Mouse (Mus musculus) forebrain, embryonic 11.5 days (tissue): ENCODE data around the gene Lonp2. TPM values are rescaled to one million over a fixed set of nuclear protein-coding genes. Genes with fewer than 3 reads are reported as not detected.

ENCODE experiments used
- ATAC-seq: fragments of 200-750 bp; cut with Nextera tagmentation; replicated peaks from 2 replicates; pipeline ENCODE4 v1.8.0; 2017; ENCODE audit warnings: moderate TSS enrichment; ENCODE audit not compliant: low FRiP score
- DNase-seq: peaks from one replicate; pipeline ENCODE4 v3.0.0-alpha.2; 2017; ENCODE audit warnings: low spot score
- H3K27ac ChIP-seq: fragments of 300-500 bp; sonication (generic); 2 replicates; pipeline ENCODE4 v1.5.1; 2014; ENCODE audit warnings: low read depth, low read length
- H3K27me3 ChIP-seq: fragments of 300-500 bp; sonication (generic); 2 replicates; pipeline ENCODE4 v1.6.1; 2014; ENCODE audit warnings: mild to moderate bottlenecking, low read length, mixed read lengths; ENCODE audit not compliant: control insufficient read depth, insufficient read depth
- H3K36me3 ChIP-seq: fragments of 300-500 bp; sonication (generic); 2 replicates; pipeline ENCODE4 v1.6.1; 2014; ENCODE audit warnings: mild to moderate bottlenecking, low read length, moderate library complexity, mixed read lengths; ENCODE audit not compliant: control insufficient read depth, insufficient read depth
- H3K4me1 ChIP-seq: fragments of 300-500 bp; sonication (generic); replicated peaks from 2 replicates; pipeline ENCODE4 v1.6.1; 2014; ENCODE audit warnings: low read length, mixed read lengths; ENCODE audit not compliant: control insufficient read depth, insufficient read depth
- H3K4me2 ChIP-seq: fragments of 300-500 bp; sonication (generic); 2 replicates; pipeline ENCODE4 v1.6.1; 2014; ENCODE audit warnings: low read depth, mild to moderate bottlenecking, low read length, moderate library complexity, mixed read lengths; ENCODE audit not compliant: severe bottlenecking
- H3K4me3 ChIP-seq: fragments of 300-500 bp; sonication (generic); 2 replicates; pipeline ENCODE4 v1.5.1; 2014; ENCODE audit warnings: low read depth, low read length
- H3K9ac ChIP-seq: fragments of 300-500 bp; sonication (generic); 2 replicates; pipeline ENCODE4 v1.6.1; 2014; ENCODE audit warnings: low read length
- H3K9me3 ChIP-seq: fragments of 300-500 bp; sonication (generic); 2 replicates; pipeline ENCODE4 v1.6.1; 2016; ENCODE audit warnings: low read length, mixed read lengths; ENCODE audit not compliant: control insufficient read depth
- WGBS: fragments of 180-500 bp; shearing (Covaris S2); extraction: QIAGEN DNeasy Blood & Tissue Kit; methylation state at CpG from one replicate; pipeline ENCODE4 v1.1.7; 2014; 5-methylcytosine and 5-hydroxymethylcytosine counted together
- polyA plus RNA-seq: library from polyadenylated mRNA; unstranded; fragments of >200 nt; fragmentation: Nextera tagmentation; extraction: Ambion mirVana; gene quantifications from 2 replicates; pipeline ENCODE4 v1.2.1, GENCODE M21; 2014

Lonp2 gene
- polyA plus RNA-seq, 1 experiment from 2014 or later: 57.1 TPM

GRCm38 (mm10) chr8:86604676-86605075 lies 19.2 kb upstream of the Lonp2 start:
- Histone ChIP-seq H3K27me3 (no peaks in the 10 kb centered on the region), H3K4me1 (no peaks in the 10 kb centered on the region), H3K9me3 (no peaks in the 10 kb centered on the region), H3K27ac (no peak overlapping the region), H3K36me3 (no peaks in the 10 kb centered on the region), H3K4me2 (no peak overlapping the region), H3K9ac (no peak overlapping the region), H3K4me3 (no peak overlapping the region)
- no peak for DNase-seq
- WGBS: 87% methylated on average over 3 of the region's 3 CpGs
- no peak for ATAC-seq

- H3K4me1 ChIP-seq: no peaks in the 10 kb centered on the region
- H3K4me3 ChIP-seq: no peak overlapping the region
- H3K27ac ChIP-seq: no peak overlapping the region
- H3K36me3 ChIP-seq: no peaks in the 10 kb centered on the region
- H3K9me3 ChIP-seq: no peaks in the 10 kb centered on the region
- DNase-seq (no peak), ATAC-seq (no peak)
- H3K9ac ChIP-seq: no peak overlapping the region
- WGBS: 78% methylated on average over 2 of the region's 2 CpGs
- no peak overlapping the region for H3K4me2 ChIP-seq
- no peaks in the 10 kb centered on the region for H3K27me3 ChIP-seq
These were observed 10.0 kb upstream of the Lonp2 start for GRCm38 (mm10) chr8:86613798-86614197.

- no peaks in the 10 kb centered on the region for H3K4me1 ChIP-seq
- no peak overlapping the region for H3K27ac ChIP-seq
- H3K4me2 ChIP-seq: no peak overlapping the region
- H3K27me3 ChIP-seq: no peaks in the 10 kb centered on the region
- DNase-seq (no peak), ATAC-seq (no peak)
- no peaks in the 10 kb centered on the region for H3K9me3 ChIP-seq
- H3K9ac ChIP-seq: no peak overlapping the region
- WGBS: 88% methylated on average over 6 of the region's 6 CpGs
- no peak overlapping the region for H3K4me3 ChIP-seq
- H3K36me3 ChIP-seq: no peaks in the 10 kb centered on the region
These were observed 8.6 kb upstream of the Lonp2 start for GRCm38 (mm10) chr8:86615095-86615769.

- Histone ChIP-seq H3K27me3 (no peaks in the 10 kb centered on the region), H3K36me3 (no peaks in the 10 kb centered on the region), H3K4me2 (no peak overlapping the region), H3K27ac (no peak overlapping the region), H3K9me3 (no peaks in the 10 kb centered on the region), H3K9ac (no peak overlapping the region), H3K4me1 (no peaks in the 10 kb centered on the region), H3K4me3 (no peak overlapping the region)
- ATAC-seq (no peak), DNase-seq (no peak)
- WGBS: 81% methylated on average over 7 of the region's 7 CpGs
These were observed 6.0 kb upstream of the Lonp2 start for GRCm38 (mm10) chr8:86617759-86618387.

GRCm38 (mm10) chr8:86623551-86623910 lies 312 bp upstream of the Lonp2 start:
- ATAC-seq (no peak), DNase-seq (no peak)
- Histone ChIP-seq H3K9ac (peak overlapping the region; percentile 63), H3K27ac (no peak overlapping the region), H3K36me3 (no peaks in the 10 kb centered on the region), H3K9me3 (no peaks in the 10 kb centered on the region), H3K4me1 (peaks cover 4% of the 10 kb centered on the region), H3K4me2 (peak overlapping the region; percentile 88), H3K27me3 (no peaks in the 10 kb centered on the region), H3K4me3 (peak overlapping the region; percentile 77)
- WGBS: 2% methylated on average over 12 of the region's 14 CpGs

- ATAC-seq (no peak), DNase-seq (no peak)
- Histone ChIP-seq H3K9ac (peak overlapping the region; percentile 68), H3K27ac (no peak overlapping the region), H3K27me3 (no peaks in the 10 kb centered on the region), H3K4me1 (peaks cover 4% of the 10 kb centered on the region), H3K9me3 (no peaks in the 10 kb centered on the region), H3K4me2 (peak overlapping the region; percentile 88), H3K36me3 (no peaks in the 10 kb centered on the region), H3K4me3 (peak overlapping the region; percentile 77)
- WGBS: 63% methylated on average over 7 of the region's 7 CpGs
These were observed 1.1 kb downstream of the Lonp2 start for GRCm38 (mm10) chr8:86624915-86625314.

- H3K36me3 ChIP-seq: no peaks in the 10 kb centered on the region
- H3K4me1 ChIP-seq: no peaks in the 10 kb centered on the region
- H3K4me3 ChIP-seq: no peak overlapping the region
- WGBS: 92% methylated on average over 5 of the region's 5 CpGs
- H3K4me2 ChIP-seq: no peak overlapping the region
- DNase-seq (no peak), ATAC-seq (no peak)
- no peak overlapping the region for H3K27ac ChIP-seq
- H3K27me3 ChIP-seq: no peaks in the 10 kb centered on the region
- no peaks in the 10 kb centered on the region for H3K9me3 ChIP-seq
- H3K9ac ChIP-seq: no peak overlapping the region
These were observed 6.4 kb downstream of the Lonp2 start for GRCm38 (mm10) chr8:86630212-86630611.

GRCm38 (mm10) chr8:86631395-86631794 lies 7.6 kb downstream of the Lonp2 start:
- no peak for ATAC-seq
- WGBS: 93% methylated on average over 4 of the region's 4 CpGs
- no peaks in the 10 kb centered on the region for H3K9me3 ChIP-seq

GRCm38 (mm10) chr8:86637826-86638225 lies 14.0 kb downstream of the Lonp2 start:
- H3K27ac ChIP-seq: no peak overlapping the region
- no peak overlapping the region for H3K9ac ChIP-seq
- H3K4me3 ChIP-seq: no peak overlapping the region
- DNase-seq (no peak), ATAC-seq (no peak)
- H3K36me3 ChIP-seq: no peaks in the 10 kb centered on the region; the same call in 1 of the 2 replicates
- WGBS: 90% methylated on average over 4 of the region's 4 CpGs
- no peak overlapping the region for H3K4me2 ChIP-seq
- no peaks in the 10 kb centered on the region for H3K4me1 ChIP-seq
- no peaks in the 10 kb centered on the region for H3K27me3 ChIP-seq
- no peaks in the 10 kb centered on the region for H3K9me3 ChIP-seq

More at GRCm38 (mm10) chr8:86631395-86631794, 7.6 kb downstream of the Lonp2 start:
- Histone ChIP-seq H3K4me1 (no peaks in the 10 kb centered on the region), H3K4me3 (no peak overlapping the region), H3K27ac (no peak overlapping the region), H3K36me3 (no peaks in the 10 kb centered on the region; the same call in 1 of the 2 replicates), H3K9ac (no peak overlapping the region), H3K27me3 (no peaks in the 10 kb centered on the region), H3K4me2 (no peak overlapping the region)
- DNase-seq: no peak
